ENCODE assay signal across 9 mouse cellular contexts in genomic region chr3:79887161-79887855, GRCm38 (mm10). TPM values are rescaled to one million over a fixed set of nuclear protein-coding genes. Genes with fewer than 3 reads are reported as not detected.
A peak's percentile ranks its signal among the peaks of the same experiment; 100 is the strongest.
DNase-seq lines count a peak whose midpoint lies in the region; ATAC-seq and TF ChIP-seq lines count a peak whose summit lies in the region.
"Had no signal": no experiment of that assay in that cellular context is flagged by ENCODE, and none has a peak within 500 bp of the region (broad histone marks: within the 10 kb centered on the region; RNA-seq: fewer than 3 reads in every experiment).

No protein-coding gene starts in this region.

- H3K4me2 ChIP-seq in midbrain, embryonic 12.5 days (replicated peaks): no peak overlapping the region
- peak overlapping the region; percentile 1; the same call in 1 of the 2 replicates for H3K4me2 ChIP-seq in hindbrain, embryonic 15.5 days

- intact Hi-C loops in heart, adult 2 months (cut with DNase I): loop anchor here (2.0 to 5.0 kb wide), 3 partner anchors 13 to 120 kb away; no protein-coding TSS in a partner anchor

- no peak for TF ChIP-seq EP300 in heart, adult 2 months (IDR thresholded peaks at IDR 0.05; ENCODE audit: insufficient read depth, low read depth, low read length)

- WGBS in heart, adult 2 months: 17% methylated on average over 8 of the region's 8 CpGs
- 66% methylated on average over 8 of the region's 8 CpGs for WGBS in midbrain, embryonic 12.5 days
- WGBS in midbrain, embryonic 10.5 days: 85% methylated on average over 8 of the region's 8 CpGs
- WGBS in hindbrain, embryonic 15.5 days: 48% methylated on average over 8 of the region's 8 CpGs
- 68% methylated on average over 8 of the region's 8 CpGs for WGBS in small intestine, adult 2 months

- H3K4me3 ChIP-seq in heart, adult 2 months: peak overlapping the region; percentile 62
- H3K4me3 ChIP-seq in midbrain, embryonic 12.5 days: no peak overlapping the region
- no peak overlapping the region for H3K4me3 ChIP-seq in midbrain, embryonic 10.5 days
- no peak overlapping the region for H3K4me3 ChIP-seq in hindbrain, embryonic 15.5 days
- H3K4me3 ChIP-seq in small intestine, adult 2 months (ENCODE audit: low read depth, low read length): peak overlapping the region; percentile 61; the same call in 1 of the 2 replicates

- DNase-seq in heart, adult 2 months: no peak
- DNase-seq in heart, adult 9 months (ENCODE audit: low spot score in 2 of 2): no peak
- DNase-seq in midbrain, embryonic 10.5 days (ENCODE audit: low spot score): no peak
- DNase-seq in cerebellum, postnatal 10 days: no peak
- DNase-seq in kidney, postnatal 25 days: no peak

- H3K27ac ChIP-seq in heart, adult 2 months: peak overlapping the region; percentile 93
- H3K27ac ChIP-seq in midbrain, embryonic 12.5 days (replicated peaks): no peak overlapping the region
- H3K27ac ChIP-seq in midbrain, embryonic 10.5 days (replicated peaks): no peak overlapping the region
- H3K27ac ChIP-seq in hindbrain, embryonic 15.5 days (replicated peaks): peak overlapping the region; percentile 29; the same call in 1 of the 2 replicates
- no peak overlapping the region for H3K27ac ChIP-seq in small intestine, adult 2 months (ENCODE audit: insufficient read depth, low read depth, low read length)
- H3K27ac ChIP-seq: liver, embryonic 14.5 days had no signal

- no peak for TF ChIP-seq CTCF in heart, adult 2 months (IDR thresholded peaks at IDR 0.05)
- TF ChIP-seq CTCF in small intestine, adult 2 months (IDR thresholded peaks at IDR 0.05; ENCODE audit: extremely low read depth, insufficient read length, insufficient replicate concordance, low read depth, low read length): no peak

- no peaks in the 10 kb centered on the region; the same call in 1 of the 2 replicates for H3K36me3 ChIP-seq in heart, adult 2 months (ENCODE audit: control insufficient read depth, insufficient read depth, low read length)
- H3K36me3 ChIP-seq in midbrain, embryonic 12.5 days: no peaks in the 10 kb centered on the region
- no peaks in the 10 kb centered on the region for H3K36me3 ChIP-seq in midbrain, embryonic 10.5 days
- no peaks in the 10 kb centered on the region for H3K36me3 ChIP-seq in hindbrain, embryonic 15.5 days
- H3K36me3 ChIP-seq in small intestine, adult 2 months (ENCODE audit: control insufficient read depth, insufficient read depth, low read length): no peaks in the 10 kb centered on the region

- peaks cover 3% of the 10 kb centered on the region; the same call in 1 of the 2 replicates for H3K4me1 ChIP-seq in heart, adult 2 months (ENCODE audit: control insufficient read depth, insufficient read depth, low read length)
- H3K4me1 ChIP-seq in midbrain, embryonic 12.5 days: peaks cover 4% of the 10 kb centered on the region; the same call in 1 of the 2 replicates
- H3K4me1 ChIP-seq in midbrain, embryonic 10.5 days: peaks cover 13% of the 10 kb centered on the region
- H3K4me1 ChIP-seq in hindbrain, embryonic 15.5 days (replicated peaks): peaks cover 12% of the 10 kb centered on the region; the same call in 1 of the 2 replicates
- H3K4me1 ChIP-seq in small intestine, adult 2 months (ENCODE audit: control insufficient read depth, insufficient read depth, insufficient read length, low read length): peaks cover 7% of the 10 kb centered on the region

- no peaks in the 10 kb centered on the region for H3K27me3 ChIP-seq in heart, adult 2 months (ENCODE audit: control insufficient read depth, insufficient read depth, low read length)
- H3K27me3 ChIP-seq in midbrain, embryonic 12.5 days: no peaks in the 10 kb centered on the region
- no peaks in the 10 kb centered on the region for H3K27me3 ChIP-seq in midbrain, embryonic 10.5 days (ENCODE audit: low read depth, poor library complexity, severe bottlenecking)
- H3K27me3 ChIP-seq in hindbrain, embryonic 15.5 days: no peaks in the 10 kb centered on the region
- H3K27me3 ChIP-seq in small intestine, adult 2 months (ENCODE audit: control insufficient read depth, insufficient read depth, low read length): no peaks in the 10 kb centered on the region

- 0 out of 2 replicates have a peak, but pooled peaks cover 1% of the 10 kb centered on the region for H3K79me2 ChIP-seq in heart, adult 2 months (replicated peaks; ENCODE audit: control insufficient read depth, insufficient read depth, low read length)

- H3K9me3 ChIP-seq in midbrain, embryonic 12.5 days: no peaks in the 10 kb centered on the region
- H3K9me3 ChIP-seq in midbrain, embryonic 10.5 days (replicated peaks): no peaks in the 10 kb centered on the region
- H3K9me3 ChIP-seq in hindbrain, embryonic 15.5 days: no peaks in the 10 kb centered on the region

- peak overlapping the region; percentile 59 for H3K9ac ChIP-seq in heart, adult 2 months (ENCODE audit: low read depth, low read length)
- no peak overlapping the region for H3K9ac ChIP-seq in midbrain, embryonic 12.5 days (replicated peaks)
- H3K9ac ChIP-seq in hindbrain, embryonic 15.5 days: no peak overlapping the region
- H3K9ac ChIP-seq: liver, embryonic 14.5 days had no signal

- no peak for TF ChIP-seq POLR2A in heart, adult 2 months (IDR thresholded peaks at IDR 0.05; ENCODE audit: insufficient read depth, low read depth, low read length)
- TF ChIP-seq POLR2A in small intestine, adult 2 months (IDR thresholded peaks at IDR 0.05; ENCODE audit: low read depth, low read length): no peak

- ATAC-seq in midbrain, embryonic 12.5 days (ENCODE audit: low FRiP score, low read depth): peak; percentile 36; the same call in 1 of the 2 replicates
- ATAC-seq in hindbrain, embryonic 15.5 days (ENCODE audit: low FRiP score, low read depth): peak; percentile 63; the same call in 1 of the 2 replicates

RNA-seq across cellular contexts. Expression of gene Fam198b, which starts 3.0 kb away (rescaled TPM):
- total RNA-seq in heart, adult 2 months (2021): 10 to 100 TPM; 12.1 to 15.1 TPM
- polyA plus RNA-seq in heart, adult 2 months (2012; rRNA removed): 11.8 and 19.7 TPM in 2 replicates
- polyA plus RNA-seq in midbrain, embryonic 12.5 days (2016; fragmentation: Nextera tagmentation; extraction: Ambion mirVana): 1.8 and 2.8 TPM in 2 replicates
- 2.0 and 2.7 TPM in 2 replicates for polyA plus RNA-seq in midbrain, embryonic 10.5 days (2016; fragmentation: Nextera tagmentation; extraction: Ambion mirVana)
- polyA plus RNA-seq in hindbrain, embryonic 15.5 days (2015; fragmentation: Nextera tagmentation; extraction: Ambion mirVana): 2.6 and 3.3 TPM in 2 replicates
- polyA plus RNA-seq in small intestine, adult 2 months (2012; rRNA removed): 1.2 and 1.7 TPM in 2 replicates

RNA-seq across cellular contexts. Expression of gene Tmem144, which starts 34.7 kb away (rescaled TPM):
- total RNA-seq in heart, adult 2 months (2021): 10 to 100 TPM; 11.4 to 15.6 TPM
- polyA plus RNA-seq in heart, adult 2 months (2012; rRNA removed): 5.2 and 5.7 TPM in 2 replicates
- 1.9 and 2.7 TPM in 2 replicates for polyA plus RNA-seq in midbrain, embryonic 12.5 days (2016; fragmentation: Nextera tagmentation; extraction: Ambion mirVana)
- polyA plus RNA-seq in midbrain, embryonic 10.5 days (2016; fragmentation: Nextera tagmentation; extraction: Ambion mirVana): 2.6 and 2.7 TPM in 2 replicates
- polyA plus RNA-seq in hindbrain, embryonic 15.5 days (2015; fragmentation: Nextera tagmentation; extraction: Ambion mirVana): 1.2 and 1.5 TPM in 2 replicates
- 0.88 and 7.7 TPM in 2 replicates for polyA plus RNA-seq in small intestine, adult 2 months (2012; rRNA removed)

Comparison
In these comparisons a context has a peak if more than half of its experiments do, and no peak if none do; other contexts are left out.
1. H3K27ac ChIP-seq: peak in heart, adult 2 months (single experiment) and hindbrain, embryonic 15.5 days (single experiment); none in midbrain, embryonic 12.5 days (single experiment), midbrain, embryonic 10.5 days (single experiment) and small intestine, adult 2 months (single experiment).
2. H3K4me3 ChIP-seq: peak in heart, adult 2 months (single experiment) and small intestine, adult 2 months (single experiment); none in midbrain, embryonic 12.5 days (single experiment), midbrain, embryonic 10.5 days (single experiment) and hindbrain, embryonic 15.5 days (single experiment).